Mouse (Mus musculus) gastrocnemius, adult 18-20 months (tissue): ENCODE results near the gene Tmem232. TPM values are rescaled to one million over a fixed set of nuclear protein-coding genes. Genes with fewer than 3 reads are reported as not detected.
"Not testable (repeated sequence)": the region's sequence is repeated elsewhere in the genome, so short reads cannot be mapped to it uniquely, and the experiment has no call there.

Experiments
- DNase-seq: peaks from one replicate; pipeline ENCODE4 v3.0.0; 2021; ENCODE audit warnings: low spot score
- microRNA-seq: library from miRNA; unstranded; fragments of <30 nt; microRNA quantifications from one replicate; pipeline ENCODE4 v1.2.0, GENCODE M21; 2021
- total RNA-seq, 2 experiments: library from RNA; stranded (reverse); gene quantifications; 2 replicates each; pipeline ENCODE4 v1.2.3; 2021

Gene Tmem232
- total RNA-seq, 2 experiments from 2014 or later = 18.6 to 19.4 TPM

- no peak for DNase-seq
Measured at GRCm38 (mm10) chr17:65225347-65225916, 315.1 kb downstream of the Tmem232 start.

GRCm38 (mm10) chr17:65221687-65222086, 318.9 kb downstream of the Tmem232 start:
- not testable (repeated sequence) for DNase-seq

Small RNA genes lying within 50 kb of the gene (microRNA-seq; reads per million reads assigned to microRNA genes)
- gene Gm25731 = not detected

Other genes starting within 250 kb of the Tmem232 start
- 100 to 1,000 TPM; 138 to 142 TPM for gene Vapa, start 72.8 kb upstream of the Tmem232 start, total RNA-seq
- gene Txndc2, start 101.4 kb upstream of the Tmem232 start, total RNA-seq = not detected
- gene Rab31, start 232.0 kb upstream of the Tmem232 start, total RNA-seq = 1 to 10 TPM; 4.6 to 5.1 TPM
- 10 to 100 TPM; 20.7 to 22.6 TPM for gene Ppp4r1, start 241.8 kb upstream of the Tmem232 start, total RNA-seq